Mouse (Mus musculus) mouse embryonic stem cell (cell line): ENCODE data around the gene Arhgap23.

Experiments used
- in situ Hi-C, 2 experiments: fragments of 300-500 bp; cut with MboI; formaldehyde crosslinking; loops; 1 replicate in 1 of 2; 3 replicates in 1 of 2; pipeline ENCODE4 v1.14.3; 2019 to 2020; ENCODE audit warnings: low sequenced_read_pairs in 2 of 2, low pct_unique_long_range_greater_than_20kb in 1 of 2, mixed read lengths in 1 of 2; ENCODE audit not compliant: unreplicated experiment in 1 of 2

The Arhgap23 gene

GRCm38 (mm10) chr11:97478345-97478744 is 63.0 kb downstream of the Arhgap23 start:
- in situ Hi-C loops, result no loop called here

GRCm38 (mm10) chr11:97479085-97479484 is 63.8 kb downstream of the Arhgap23 start:
- in situ Hi-C loops, result no loop called here

GRCm38 (mm10) chr11:97479824-97480223 is 64.5 kb downstream of the Arhgap23 start:
- in situ Hi-C loops, result loop anchor here in 1 of 2 experiments (10.0 kb wide), 1 partner anchor 105 kb away; no protein-coding TSS in a partner anchor

- in situ Hi-C loops, result loop anchor here (5.0 to 10.0 kb wide), 2 partner anchors 99 to 137 kb away; no protein-coding TSS in a partner anchor
These were observed 70.3 kb downstream of the Arhgap23 start for GRCm38 (mm10) chr11:97485661-97486060.

GRCm38 (mm10) chr11:97487656-97488055 is 72.3 kb downstream of the Arhgap23 start:
- in situ Hi-C loops, result loop anchor here (5.0 to 10.0 kb wide), 2 partner anchors 97 to 135 kb away; no protein-coding TSS in a partner anchor

- in situ Hi-C loops, result loop anchor here (5.0 to 10.0 kb wide), 2 partner anchors 95 to 133 kb away; no protein-coding TSS in a partner anchor
These were observed 74.4 kb downstream of the Arhgap23 start for GRCm38 (mm10) chr11:97489589-97490324.

GRCm38 (mm10) chr11:97491640-97492039 is 76.3 kb downstream of the Arhgap23 start:
- in situ Hi-C loops, result no loop called here

- in situ Hi-C loops, result no loop called here
These were observed 77.5 kb downstream of the Arhgap23 start for GRCm38 (mm10) chr11:97492836-97493235.

GRCm38 (mm10) chr11:97497543-97497942 is 82.2 kb downstream of the Arhgap23 start:
- in situ Hi-C loops, result no loop called here

GRCm38 (mm10) chr11:97499865-97500719 is 84.8 kb downstream of the Arhgap23 start, which contains the start of gene 4933428G20Rik:
4933428G20Rik (minus strand) TSS chr11:97500340.
- in situ Hi-C loops, result no loop called here

GRCm38 (mm10) chr11:97500720-97501448 is 85.6 kb downstream of the Arhgap23 start:
- in situ Hi-C loops, result no loop called here

- in situ Hi-C loops, result no loop called here
These were observed 87.0 kb downstream of the Arhgap23 start for GRCm38 (mm10) chr11:97502383-97502782.

- in situ Hi-C loops, result no loop called here
These were observed 87.5 kb downstream of the Arhgap23 start for GRCm38 (mm10) chr11:97502846-97503245.

GRCm38 (mm10) chr11:97505784-97506183 is 90.5 kb downstream of the Arhgap23 start:
- in situ Hi-C loops, result no loop called here

- in situ Hi-C loops, result no loop called here
These were observed 91.0 kb downstream of the Arhgap23 start for GRCm38 (mm10) chr11:97506331-97506730.

- in situ Hi-C loops, result no loop called here
These were observed 92.9 kb downstream of the Arhgap23 start for GRCm38 (mm10) chr11:97508198-97508597.

- in situ Hi-C loops, result no loop called here
These were observed 93.7 kb downstream of the Arhgap23 start for GRCm38 (mm10) chr11:97509058-97509457.

GRCm38 (mm10) chr11:97509715-97510485 is 94.6 kb downstream of the Arhgap23 start:
- in situ Hi-C loops, result no loop called here
